Mouse (Mus musculus) midbrain, embryonic 11.5 days (tissue): ENCODE measurements around the gene Hao1. TPM values are rescaled to one million over a fixed set of nuclear protein-coding genes. Genes with fewer than 3 reads are reported as not detected.

Experiments
- polyA plus RNA-seq: library from polyadenylated mRNA; unstranded; fragments of >200 nt; fragmentation: Nextera tagmentation; extraction: Ambion mirVana; gene quantifications from 2 replicates; pipeline ENCODE4 v1.2.1, GENCODE M21; 2014

Hao1 gene
- polyA plus RNA-seq, 1 experiment from 2014 or later, result not detected

Other genes with a start within 250 kb of the Hao1 start
- gene Tmx4, start 89.8 kb upstream of the Hao1 start, polyA plus RNA-seq, result 48.9 and 56.3 TPM in 2 replicates
- gene Plcb1, start 231.7 kb upstream of the Hao1 start, polyA plus RNA-seq, result 5.9 and 6.1 TPM in 2 replicates